Comparison of ENCODE assay signal across 24 mouse cellular contexts in genomic region chr13:18397586-18397985, GRCm38 (mm10). TPM values are rescaled to one million over a fixed set of nuclear protein-coding genes. Genes with fewer than 3 reads are reported as not detected.
A peak's percentile ranks its signal among the peaks of the same experiment; 100 is the strongest.
DNase-seq lines count a peak whose midpoint lies in the region; ATAC-seq lines count a peak whose summit lies in the region.
"Had no signal": no experiment of that assay in that cellular context is flagged by ENCODE, and none has a peak within 500 bp of the region (broad histone marks: within the 10 kb centered on the region; RNA-seq: fewer than 3 reads in every experiment).

TSS of gene Pou6f2 (minus strand) at chr13:18397686.

- H3K4me2 ChIP-seq in heart, embryonic 11.5 days: no peak within 1 kb of the TSS
- no peak within 1 kb of the TSS for H3K4me2 ChIP-seq in midbrain, embryonic 14.5 days (ENCODE audit: low read length)
- no peak within 1 kb of the TSS for H3K4me2 ChIP-seq in midbrain, embryonic 11.5 days
- no peak within 1 kb of the TSS for H3K4me2 ChIP-seq in neural tube, embryonic 15.5 days
- H3K4me2 ChIP-seq: forebrain, embryonic 13.5 days; heart, embryonic 12.5 days; heart, embryonic 15.5 days; hindbrain, embryonic 14.5 days had no signal

- H3K4me1 ChIP-seq in heart, embryonic 11.5 days (ENCODE audit: control insufficient read depth, insufficient read depth, low read length): no peaks in the 10 kb centered on the region
- no peaks in the 10 kb centered on the region for H3K4me1 ChIP-seq in midbrain, embryonic 14.5 days (ENCODE audit: control insufficient read depth, insufficient read depth, low read length)
- H3K4me1 ChIP-seq in midbrain, embryonic 11.5 days (ENCODE audit: control insufficient read depth, insufficient read depth, low read length): no peaks in the 10 kb centered on the region
- H3K4me1 ChIP-seq in neural tube, embryonic 15.5 days: no peaks in the 10 kb centered on the region
- H3K4me1 ChIP-seq: forebrain, embryonic 10.5 days; forebrain, embryonic 13.5 days; heart, embryonic 12.5 days; heart, embryonic 15.5 days; hindbrain, embryonic 10.5 days had no signal

- no peaks in the 10 kb centered on the region for H3K27me3 ChIP-seq in heart, embryonic 11.5 days (ENCODE audit: control insufficient read depth, insufficient read depth, low read length)
- H3K27me3 ChIP-seq in midbrain, embryonic 14.5 days (ENCODE audit: control insufficient read depth, insufficient read depth, low read length): no peaks in the 10 kb centered on the region
- H3K27me3 ChIP-seq in midbrain, embryonic 11.5 days (ENCODE audit: control insufficient read depth, insufficient read depth, low read length): no peaks in the 10 kb centered on the region
- H3K27me3 ChIP-seq in neural tube, embryonic 15.5 days (replicated peaks): no peaks in the 10 kb centered on the region
- H3K27me3 ChIP-seq: forebrain, embryonic 13.5 days; heart, embryonic 12.5 days; heart, embryonic 15.5 days; Patski had no signal

- H3K36me3 ChIP-seq in heart, embryonic 11.5 days (ENCODE audit: control insufficient read depth, insufficient read depth, low read length): no peaks in the 10 kb centered on the region
- H3K36me3 ChIP-seq in midbrain, embryonic 14.5 days (ENCODE audit: control insufficient read depth, insufficient read depth, low read length): no peaks in the 10 kb centered on the region
- H3K36me3 ChIP-seq in midbrain, embryonic 11.5 days (ENCODE audit: control insufficient read depth, insufficient read depth, low read length): no peaks in the 10 kb centered on the region
- no peaks in the 10 kb centered on the region for H3K36me3 ChIP-seq in neural tube, embryonic 15.5 days
- H3K36me3 ChIP-seq: forebrain, embryonic 10.5 days; G1E; heart, embryonic 12.5 days; heart, embryonic 15.5 days; hindbrain, embryonic 10.5 days had no signal

- no peak for ATAC-seq in heart, embryonic 11.5 days (replicated peaks; ENCODE audit: insufficient number of reproducible peaks, low FRiP score, low TSS enrichment)
- no peak for ATAC-seq in midbrain, embryonic 14.5 days (ENCODE audit: low FRiP score, low TSS enrichment)
- ATAC-seq in midbrain, embryonic 11.5 days (ENCODE audit: low FRiP score): no peak
- no peak for ATAC-seq in neural tube, embryonic 15.5 days (ENCODE audit: low FRiP score)
- ATAC-seq: forebrain, embryonic 13.5 days; forebrain, embryonic 16.5 days; Patski had no signal

- H3K9ac ChIP-seq in heart, embryonic 11.5 days (ENCODE audit: low read depth, low read length): no peak within 1 kb of the TSS
- no peak within 1 kb of the TSS for H3K9ac ChIP-seq in midbrain, embryonic 14.5 days (replicated peaks; ENCODE audit: low read length)
- no peak within 1 kb of the TSS for H3K9ac ChIP-seq in midbrain, embryonic 11.5 days (ENCODE audit: low read length)
- no peak within 1 kb of the TSS for H3K9ac ChIP-seq in neural tube, embryonic 15.5 days (replicated peaks)
- H3K9ac ChIP-seq: forebrain, embryonic 13.5 days; heart, embryonic 12.5 days; heart, embryonic 15.5 days; hindbrain, embryonic 14.5 days had no signal

- H3K9me3 ChIP-seq in heart, embryonic 11.5 days (replicated peaks; ENCODE audit: control insufficient read depth, low read length): no peaks in the 10 kb centered on the region
- H3K9me3 ChIP-seq in midbrain, embryonic 14.5 days (ENCODE audit: control insufficient read depth, low read length): no peaks in the 10 kb centered on the region
- H3K9me3 ChIP-seq in midbrain, embryonic 11.5 days (ENCODE audit: control insufficient read depth, low read length): no peaks in the 10 kb centered on the region
- no peaks in the 10 kb centered on the region for H3K9me3 ChIP-seq in neural tube, embryonic 15.5 days (replicated peaks)
- H3K9me3 ChIP-seq: forebrain, embryonic 10.5 days; forebrain, embryonic 13.5 days; G1E; heart, embryonic 12.5 days; heart, embryonic 15.5 days; hindbrain, embryonic 10.5 days had no signal

- no peak within 1 kb of the TSS for H3K4me3 ChIP-seq in heart, embryonic 11.5 days (ENCODE audit: low read depth, low read length)
- no peak within 1 kb of the TSS for H3K4me3 ChIP-seq in midbrain, embryonic 14.5 days (replicated peaks; ENCODE audit: low read depth, low read length)
- H3K4me3 ChIP-seq in midbrain, embryonic 11.5 days (ENCODE audit: low read depth, low read length): no peak within 1 kb of the TSS
- no peak within 1 kb of the TSS for H3K4me3 ChIP-seq in neural tube, embryonic 15.5 days (replicated peaks)
- H3K4me3 ChIP-seq: forebrain, embryonic 10.5 days; forebrain, embryonic 13.5 days; heart, embryonic 12.5 days; heart, embryonic 15.5 days; hindbrain, embryonic 10.5 days had no signal

- H3K27ac ChIP-seq in heart, embryonic 11.5 days (ENCODE audit: low read depth, low read length): no peak within 1 kb of the TSS
- H3K27ac ChIP-seq in midbrain, embryonic 14.5 days (replicated peaks; ENCODE audit: low read depth, low read length): no peak within 1 kb of the TSS
- H3K27ac ChIP-seq in midbrain, embryonic 11.5 days (ENCODE audit: low read depth, low read length): no peak within 1 kb of the TSS
- no peak within 1 kb of the TSS for H3K27ac ChIP-seq in neural tube, embryonic 15.5 days (replicated peaks)
- H3K27ac ChIP-seq: forebrain, embryonic 10.5 days; forebrain, embryonic 13.5 days; heart, embryonic 15.5 days; hindbrain, embryonic 10.5 days; hindbrain, embryonic 14.5 days had no signal

- peak; percentile 72 for DNase-seq in heart, adult 11 months
- DNase-seq in midbrain, embryonic 14.5 days: no peak
- DNase-seq in midbrain, embryonic 11.5 days (ENCODE audit: low spot score, missing footprints): no peak
- peak; percentile 4 for DNase-seq in ES-CJ7 (ENCODE audit: low read depth, low spot score)
- no peak for DNase-seq in cerebellum, postnatal 25 days
- DNase-seq: adrenal gland, adult 2 months; adrenal gland, postnatal 25 days; cerebellum, adult 11-12 months; cerebellum, adult 8-10 months; gastrocnemius, postnatal 10 days; gastrocnemius, postnatal 36 days; heart, postnatal 10 days; heart, postnatal 36 days had no signal

- 68% methylated on average over 6 of the region's 6 CpGs for WGBS in heart, embryonic 11.5 days (ENCODE audit: insufficient replicate concordance)
- 80% methylated on average over 6 of the region's 6 CpGs for WGBS in midbrain, embryonic 14.5 days
- WGBS in midbrain, embryonic 11.5 days: 92% methylated on average over 6 of the region's 6 CpGs
- 86% methylated on average over 6 of the region's 6 CpGs for WGBS in neural tube, embryonic 15.5 days

RNA-seq across cellular contexts. Expression of gene Pou6f2, which starts in this region (rescaled TPM):
- 1.5 and 3.1 TPM in 2 replicates for polyA plus RNA-seq in heart, embryonic 11.5 days (2014; fragmentation: Nextera tagmentation; extraction: Ambion mirVana)
- 17.1 and 18.0 TPM in 2 replicates for polyA plus RNA-seq in midbrain, embryonic 14.5 days (2014; fragmentation: Nextera tagmentation; extraction: Ambion mirVana)
- polyA plus RNA-seq in midbrain, embryonic 11.5 days (2014; fragmentation: Nextera tagmentation; extraction: Ambion mirVana): 5.8 and 8.9 TPM in 2 replicates
- polyA plus RNA-seq in neural tube, embryonic 15.5 days (2015; fragmentation: Nextera tagmentation; extraction: Ambion mirVana): 10.4 and 10.6 TPM in 2 replicates
- polyA plus RNA-seq: adrenal gland, adult 2 months; G1E; Patski had no signal

Comparison
In these comparisons a context has a peak if more than half of its experiments do, and no peak if none do; other contexts are left out.
1. DNase-seq: peak in heart, adult 11 months (single experiment) and ES-CJ7 (single experiment); none in midbrain, embryonic 14.5 days (single experiment), midbrain, embryonic 11.5 days (single experiment) and cerebellum, postnatal 25 days (0 of 2).